Mouse (Mus musculus) CH12.LX (cell line): Measurements from ENCODE around the gene Pde11a.

Source experiments
- CHD2 ChIP-seq: IDR thresholded peaks from 2 replicates; pipeline ENCODE4 v1.6.1; 2011; ENCODE audit warnings: low read length, improper control_type of control experiment
- CTCF ChIP-seq, 2 experiments: IDR thresholded peaks in 1 of 2; conservative IDR thresholded peaks in 1 of 2; 2 replicates each; pipeline ENCODE4 v1.5.1; 2011 to 2012; ENCODE audit warnings: low read depth in 2 of 2, low read length in 2 of 2, improper control_type of control experiment in 1 of 2, inconsistent platforms in 1 of 2, mild to moderate bottlenecking in 1 of 2, moderate library complexity in 1 of 2
- ELF1 ChIP-seq: IDR thresholded peaks from 2 replicates; pipeline ENCODE4 v1.6.1; 2014; ENCODE audit warnings: low read depth, mild to moderate bottlenecking, inconsistent platforms, low read length, improper control_type of control experiment
- EP300 ChIP-seq: IDR thresholded peaks from 2 replicates; pipeline ENCODE4 v1.6.1; 2011; ENCODE audit warnings: low read length, improper control_type of control experiment
- MAFK ChIP-seq: IDR thresholded peaks from 2 replicates; pipeline ENCODE4 v1.6.1; 2011; ENCODE audit warnings: low read length, improper control_type of control experiment; ENCODE audit not compliant: insufficient replicate concordance
- MAX ChIP-seq: IDR thresholded peaks from 2 replicates; pipeline ENCODE4 v1.6.1; 2011; ENCODE audit warnings: low read length, improper control_type of control experiment
- MEF2A ChIP-seq: IDR thresholded peaks from 2 replicates; pipeline ENCODE4 v1.6.1; 2014; ENCODE audit warnings: low read depth, mild to moderate bottlenecking, inconsistent platforms, low read length, improper control_type of control experiment, borderline replicate concordance
- NELFE ChIP-seq: IDR thresholded peaks from 2 replicates; pipeline ENCODE4 v1.6.1; 2011; ENCODE audit warnings: low read depth, low read length, improper control_type of control experiment
- POLR2A ChIP-seq: IDR thresholded peaks from 2 replicates; pipeline ENCODE4 v1.6.1; 2011; ENCODE audit warnings: low read depth, mild to moderate bottlenecking, improper control_type of control experiment, low read length
- POLR2AphosphoS2 ChIP-seq: IDR thresholded peaks from 2 replicates; pipeline ENCODE4 v1.6.1; 2011; ENCODE audit warnings: low read depth, low read length, improper control_type of control experiment
- TBP ChIP-seq: conservative IDR thresholded peaks from 2 replicates; pipeline ENCODE4 v1.6.1; 2011; ENCODE audit warnings: low read depth, low read length, improper control_type of control experiment
- USF1 ChIP-seq: IDR thresholded peaks from 2 replicates; pipeline ENCODE4 v1.6.1; 2014; ENCODE audit warnings: low read depth, mild to moderate bottlenecking, inconsistent platforms, low read length, improper control_type of control experiment
- ZNF384 ChIP-seq: IDR thresholded peaks from 2 replicates; pipeline ENCODE4 v1.6.1; 2012; ENCODE audit warnings: low read depth, low read length, improper control_type of control experiment, inconsistent platforms

DNA sequence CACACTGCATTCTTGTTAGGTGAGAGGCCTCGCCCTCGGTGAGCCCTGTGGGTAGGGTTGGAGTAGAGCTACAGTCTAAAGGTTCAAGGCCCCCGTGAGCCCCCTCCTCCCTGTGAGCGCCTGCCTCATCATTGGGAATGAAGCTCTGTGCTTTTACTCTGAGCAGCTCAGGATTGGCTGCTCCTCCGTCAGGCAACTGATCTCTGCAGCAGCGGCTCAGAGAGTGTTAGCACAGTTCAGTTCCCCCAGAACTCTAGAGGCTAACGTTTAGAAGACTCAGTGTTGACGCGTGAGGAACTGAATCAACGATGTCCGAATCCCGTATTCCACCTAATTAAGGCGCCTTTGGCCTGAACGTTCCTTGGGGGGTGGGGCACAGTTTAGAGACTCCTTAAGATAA is 382.9 kb downstream of the Pde11a start:
- TF ChIP-seq ZNF384 (no peak), POLR2AphosphoS2 (no peak), CTCF (conservative IDR thresholded peaks at IDR 0.05 in 1 of 2, IDR thresholded peaks at IDR 0.05 in 1 of 2; ENCODE audit: low read depth in 2 of 2, low read length in 2 of 2) (no peak), POLR2A (no peak), EP300 (no peak), NELFE (no peak), MAFK (no peak), MEF2A (no peak), USF1 (no peak), ELF1 (no peak), CHD2 (no peak), TBP (no peak), MAX (no peak)
